Mouse (Mus musculus) hindbrain, embryonic 11.5 days (tissue): ENCODE measurements around the gene Asrgl1. TPM values are rescaled to one million over a fixed set of nuclear protein-coding genes. Genes with fewer than 3 reads are reported as not detected.

Source experiments
- ATAC-seq: fragments of 200-750 bp; cut with Nextera tagmentation; 2 replicates; pipeline ENCODE4 v1.8.0; 2017; ENCODE audit warnings: mild to moderate bottlenecking, moderate TSS enrichment, moderate library complexity; ENCODE audit not compliant: low FRiP score
- DNase-seq: peaks from one replicate; pipeline ENCODE4 v3.0.0-alpha.2; 2015; ENCODE audit warnings: low spot score
- H3K27ac ChIP-seq: fragments of 300-500 bp; sonication (generic); 2 replicates; pipeline ENCODE4 v1.5.1; 2014; ENCODE audit warnings: mild to moderate bottlenecking, low read depth, low read length
- H3K27me3 ChIP-seq: fragments of 300-500 bp; sonication (generic); 2 replicates; pipeline ENCODE4 v1.6.1; 2014; ENCODE audit warnings: mild to moderate bottlenecking, low read length, moderate library complexity, mixed read lengths; ENCODE audit not compliant: control insufficient read depth, insufficient read depth
- H3K36me3 ChIP-seq: fragments of 300-500 bp; sonication (generic); 2 replicates; pipeline ENCODE4 v1.6.1; 2014; ENCODE audit warnings: mild to moderate bottlenecking, low read length, moderate library complexity, mixed read lengths; ENCODE audit not compliant: control insufficient read depth, insufficient read depth
- H3K4me1 ChIP-seq: fragments of 300-500 bp; sonication (generic); replicated peaks from 2 replicates; pipeline ENCODE4 v1.6.1; 2014; ENCODE audit warnings: low read length, mixed read lengths; ENCODE audit not compliant: control insufficient read depth, insufficient read depth
- H3K4me2 ChIP-seq: fragments of 300-500 bp; sonication (generic); replicated peaks from 2 replicates; pipeline ENCODE4 v1.6.1; 2014; ENCODE audit warnings: mild to moderate bottlenecking, low read depth, low read length
- H3K4me3 ChIP-seq: fragments of 300-500 bp; sonication (generic); 2 replicates; pipeline ENCODE4 v1.5.1; 2014; ENCODE audit warnings: low read depth, low read length
- H3K9ac ChIP-seq: fragments of 300-500 bp; sonication (generic); 2 replicates; pipeline ENCODE4 v1.6.1; 2014; ENCODE audit warnings: low read depth, low read length
- H3K9me3 ChIP-seq: fragments of 300-500 bp; sonication (generic); 2 replicates; pipeline ENCODE4 v1.6.1; 2016; ENCODE audit warnings: low read length; ENCODE audit not compliant: control insufficient read depth
- WGBS: fragments of 180-500 bp; shearing (Covaris S2); extraction: QIAGEN DNeasy Blood & Tissue Kit; methylation state at CpG from one replicate; pipeline ENCODE4 v1.1.7; 2014; 5-methylcytosine and 5-hydroxymethylcytosine counted together
- polyA plus RNA-seq: library from polyadenylated mRNA; unstranded; fragments of >200 nt; fragmentation: Nextera tagmentation; extraction: Ambion mirVana; gene quantifications from 2 replicates; pipeline ENCODE4 v1.2.1, GENCODE M21; 2014

Gene Asrgl1
- polyA plus RNA-seq, 1 experiment from 2014 or later = 15.6 TPM

DNA sequence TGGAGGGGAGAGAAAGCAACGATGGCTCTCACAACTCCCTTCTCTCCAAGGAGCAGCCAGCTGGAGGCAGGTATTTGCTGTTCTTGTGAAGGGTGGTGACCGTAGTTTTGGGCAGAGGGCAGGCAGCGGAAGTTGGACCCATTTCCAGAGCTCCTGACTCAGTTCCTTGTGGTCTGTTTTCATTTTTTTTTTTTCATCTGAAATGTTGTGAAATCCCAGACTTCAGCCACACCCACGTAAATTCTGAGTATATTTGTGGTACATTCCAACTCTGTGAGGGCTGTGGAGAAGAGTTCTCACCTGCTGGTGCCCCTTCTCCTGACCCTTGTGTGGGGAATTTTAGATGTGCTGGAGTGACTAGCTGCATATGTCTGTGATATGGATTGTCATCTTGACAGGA is 75.3 kb downstream of the Asrgl1 start:
- no peaks in the 10 kb centered on the region for H3K36me3 ChIP-seq
- H3K27ac ChIP-seq = no peak overlapping the region
- no peaks in the 10 kb centered on the region for H3K4me1 ChIP-seq
- ATAC-seq (no peak), DNase-seq (no peak)
- H3K4me2 ChIP-seq = no peak overlapping the region
- no peaks in the 10 kb centered on the region for H3K9me3 ChIP-seq
- H3K9ac ChIP-seq = no peak overlapping the region
- no peaks in the 10 kb centered on the region for H3K27me3 ChIP-seq
- no peak overlapping the region for H3K4me3 ChIP-seq
- 79% methylated on average over 4 of the region's 4 CpGs for WGBS

Other genes starting within 250 kb of the Asrgl1 start
- 107 and 112 TPM in 2 replicates for gene 1810009A15Rik, start 246.8 kb downstream of the Asrgl1 start, polyA plus RNA-seq
- not detected in 2 replicates for gene Gm49416, start 246.7 kb downstream of the Asrgl1 start, polyA plus RNA-seq
- 26.1 and 32.1 TPM in 2 replicates for gene Ints5, start 242.6 kb downstream of the Asrgl1 start, polyA plus RNA-seq
- gene Ganab, start 237.6 kb downstream of the Asrgl1 start, polyA plus RNA-seq = 89.8 and 102 TPM in 2 replicates
- gene B3gat3, start 215.3 kb downstream of the Asrgl1 start, polyA plus RNA-seq = 43.5 and 45.8 TPM in 2 replicates
- gene Rom1, start 206.3 kb downstream of the Asrgl1 start, polyA plus RNA-seq = 1.0 and 1.1 TPM in 2 replicates
- gene Eml3, start 206.1 kb downstream of the Asrgl1 start, polyA plus RNA-seq = 6.5 and 7.8 TPM in 2 replicates
- gene Mta2, start 193.8 kb downstream of the Asrgl1 start, polyA plus RNA-seq = 45.6 and 52.3 TPM in 2 replicates
- 23.7 and 27.8 TPM in 2 replicates for gene Tut1, start 181.8 kb downstream of the Asrgl1 start, polyA plus RNA-seq
- 462 and 475 TPM in 2 replicates for gene Eef1g, start 168.6 kb downstream of the Asrgl1 start, polyA plus RNA-seq
- gene Ahnak, start 146.4 kb downstream of the Asrgl1 start, polyA plus RNA-seq = 6.0 and 14.1 TPM in 2 replicates
- not detected in 2 replicates for gene Scgb1a1, start 47.7 kb downstream of the Asrgl1 start, polyA plus RNA-seq